Mouse (Mus musculus) CH12.LX (cell line): ENCODE data around the gene Evc2. TPM values are rescaled to one million over a fixed set of nuclear protein-coding genes. Genes with fewer than 3 reads are reported as not detected.
A peak's percentile ranks its signal among the peaks of the same experiment; 100 is the strongest.

Source experiments
- DNase-seq: peaks from one replicate; pipeline ENCODE4 v3.0.0-alpha.2; 2013; ENCODE audit errors: extremely low read depth
- H3K27ac ChIP-seq: 2 replicates; pipeline ENCODE4 v1.5.1; 2012; ENCODE audit warnings: low read depth, mild to moderate bottlenecking, control low read depth, moderate library complexity; ENCODE audit not compliant: insufficient read depth
- H3K27me3 ChIP-seq: replicated peaks from 2 replicates; pipeline ENCODE3; 2012; ENCODE audit warnings: inconsistent platforms
- H3K36me3 ChIP-seq, 2 experiments: replicated peaks in 1 of 2; 2 replicates each; pipeline versions ENCODE3 to v1.6.1; 2012; ENCODE audit warnings: inconsistent platforms in 1 of 2, low read length in 1 of 2, mild to moderate bottlenecking in 1 of 2, mixed read lengths in 1 of 2, moderate library complexity in 1 of 2; ENCODE audit not compliant: control insufficient read depth in 1 of 2, insufficient read depth in 1 of 2
- H3K4me1 ChIP-seq, 2 experiments: 2 replicates each; pipeline ENCODE4 v1.6.1; 2012; ENCODE audit warnings: inconsistent platforms in 1 of 2, moderate library complexity in 1 of 2; ENCODE audit not compliant: insufficient read depth in 2 of 2, control insufficient read depth in 1 of 2
- H3K4me2 ChIP-seq: 2 replicates; pipeline ENCODE4 v1.6.1; 2012; ENCODE audit warnings: low read depth, mild to moderate bottlenecking, control low read depth; ENCODE audit not compliant: poor library complexity, insufficient read depth, severe bottlenecking
- H3K4me3 ChIP-seq, 3 experiments: fragments of 150-350 bp in 1 of 3; sonication (generic) in 1 of 3; replicated peaks in 1 of 3; 2 replicates each; pipeline versions ENCODE3 to v1.5.1; 2011 to 2012; ENCODE audit warnings: low read depth in 2 of 3, low read length in 2 of 3, mild to moderate bottlenecking in 2 of 3, moderate library complexity in 2 of 3, control low read depth in 1 of 3, improper control_type of control experiment in 1 of 3, inconsistent platforms in 1 of 3, mixed read lengths in 1 of 3; ENCODE audit not compliant: poor library complexity in 1 of 3
- H3K79me2 ChIP-seq: replicated peaks from 2 replicates; pipeline ENCODE4 v1.6.1; 2012; ENCODE audit warnings: mild to moderate bottlenecking, moderate library complexity; ENCODE audit not compliant: control insufficient read depth, poor library complexity, insufficient read depth, severe bottlenecking; ENCODE audit errors: extremely low read depth
- H3K9ac ChIP-seq: 2 replicates; pipeline ENCODE4 v1.6.1; 2012; ENCODE audit warnings: low read depth, mild to moderate bottlenecking, control low read depth, moderate library complexity; ENCODE audit not compliant: insufficient read depth
- H3K9me3 ChIP-seq: replicated peaks from 2 replicates; pipeline ENCODE3; 2012; ENCODE audit warnings: low read length, inconsistent platforms, mixed read lengths
- CHD2 ChIP-seq: IDR thresholded peaks from 2 replicates; pipeline ENCODE4 v1.6.1; 2011; ENCODE audit warnings: low read length, improper control_type of control experiment
- CTCF ChIP-seq, 2 experiments: IDR thresholded peaks in 1 of 2; conservative IDR thresholded peaks in 1 of 2; 2 replicates each; pipeline ENCODE4 v1.5.1; 2011 to 2012; ENCODE audit warnings: low read depth in 2 of 2, low read length in 2 of 2, improper control_type of control experiment in 1 of 2, inconsistent platforms in 1 of 2, mild to moderate bottlenecking in 1 of 2, moderate library complexity in 1 of 2
- EP300 ChIP-seq: IDR thresholded peaks from 2 replicates; pipeline ENCODE4 v1.6.1; 2011; ENCODE audit warnings: low read length, improper control_type of control experiment
- ETS1 ChIP-seq: conservative IDR thresholded peaks from 2 replicates; pipeline ENCODE4 v1.6.1; 2012; ENCODE audit warnings: low read depth, mild to moderate bottlenecking, inconsistent platforms, low read length, improper control_type of control experiment, moderate library complexity
- HCFC1 ChIP-seq: IDR thresholded peaks from 2 replicates; pipeline ENCODE4 v1.6.1; 2012; ENCODE audit warnings: low read depth, mild to moderate bottlenecking, inconsistent platforms, low read length, improper control_type of control experiment
- JUN ChIP-seq: IDR thresholded peaks from 2 replicates; pipeline ENCODE4 v1.6.1; 2011; ENCODE audit warnings: low read depth, mild to moderate bottlenecking, low read length, improper control_type of control experiment, moderate library complexity; ENCODE audit not compliant: insufficient read depth
- JUND ChIP-seq: conservative IDR thresholded peaks from 2 replicates; pipeline ENCODE4 v1.6.1; 2011; ENCODE audit warnings: low read depth, low read length, improper control_type of control experiment
- MAX ChIP-seq: IDR thresholded peaks from 2 replicates; pipeline ENCODE4 v1.6.1; 2011; ENCODE audit warnings: low read length, improper control_type of control experiment
- MAZ ChIP-seq: IDR thresholded peaks from 2 replicates; pipeline ENCODE4 v1.6.1; 2012; ENCODE audit warnings: low read depth, mild to moderate bottlenecking, inconsistent platforms, low read length, improper control_type of control experiment, moderate library complexity
- NELFE ChIP-seq: IDR thresholded peaks from 2 replicates; pipeline ENCODE4 v1.6.1; 2011; ENCODE audit warnings: low read depth, low read length, improper control_type of control experiment
- PAX5 ChIP-seq: IDR thresholded peaks from 2 replicates; pipeline ENCODE4 v1.6.1; 2012; ENCODE audit warnings: low read length, inconsistent platforms, mixed read lengths
- POLR2AphosphoS2 ChIP-seq: IDR thresholded peaks from 2 replicates; pipeline ENCODE4 v1.6.1; 2011; ENCODE audit warnings: low read depth, low read length, improper control_type of control experiment
- RCOR1 ChIP-seq: conservative IDR thresholded peaks from 2 replicates; pipeline ENCODE4 v1.6.1; 2012; ENCODE audit warnings: low read depth, mild to moderate bottlenecking, inconsistent platforms, low read length, improper control_type of control experiment
- TBP ChIP-seq: conservative IDR thresholded peaks from 2 replicates; pipeline ENCODE4 v1.6.1; 2011; ENCODE audit warnings: low read depth, low read length, improper control_type of control experiment
- UBTF ChIP-seq: IDR thresholded peaks from 2 replicates; pipeline ENCODE4 v1.6.1; 2012; ENCODE audit warnings: low read depth, mild to moderate bottlenecking, inconsistent platforms, low read length, improper control_type of control experiment, moderate library complexity
- USF2 ChIP-seq: conservative IDR thresholded peaks from 2 replicates; pipeline ENCODE4 v1.6.1; 2011; ENCODE audit warnings: low read depth, low read length, improper control_type of control experiment
- ZKSCAN1 ChIP-seq: IDR thresholded peaks from 2 replicates; pipeline ENCODE4 v1.6.1; 2012; ENCODE audit warnings: low read depth, inconsistent platforms, low read length, improper control_type of control experiment, borderline replicate concordance
- ZMIZ1 ChIP-seq: IDR thresholded peaks from 2 replicates; pipeline ENCODE4 v1.6.1; 2012; ENCODE audit warnings: low read depth, mild to moderate bottlenecking, inconsistent platforms, low read length, improper control_type of control experiment
- dilution Hi-C: fragments of 300-500 bp; cut with MboI; formaldehyde crosslinking; loops from 2 replicates; pipeline ENCODE4 v1.14.3; 2020; ENCODE audit warnings: low sequenced_read_pairs; ENCODE audit not compliant: extremely low pct_unique_long_range_greater_than_20kb, extremely low pct_ligation_motif_present
- in situ Hi-C: fragments of 300-500 bp; cut with MboI; formaldehyde crosslinking; loops from 3 replicates; pipeline ENCODE4 v1.14.3; 2019; ENCODE audit warnings: low sequenced_read_pairs, low pct_ligation_motif_present, low pct_unique_long_range_greater_than_20kb, mixed read lengths
- polyA plus RNA-seq: library from polyadenylated mRNA; unstranded; fragments of >175 nt; gene quantifications from 2 replicates; pipeline ENCODE4 v1.2.1, GENCODE M21; 2012; ENCODE audit warnings: low read depth; ENCODE audit not compliant: insufficient read length
- total RNA-seq, 2 experiments: library from RNA; depleted of rRNA; stranded (reverse); fragments of 300-350 nt in 1 of 2; fragments of >200 nt in 1 of 2; gene quantifications; 2 replicates each; pipeline ENCODE4 v1.2.3; 2012 to 2014

Evc2 gene
- total and polyA plus RNA-seq, 3 experiments = 0.04 TPM; not detected in 2

- Histone ChIP-seq H3K4me3 (no peak overlapping the region), H3K4me1 (peaks cover 9 to 14% of the 10 kb centered on the region in 2 experiments), H3K79me2 (no peaks in the 10 kb centered on the region), H3K27me3 (peaks cover 16% of the 10 kb centered on the region), H3K36me3 (no peaks in the 10 kb centered on the region), H3K9me3 (peaks cover 5% of the 10 kb centered on the region), H3K4me2 (no peak overlapping the region), H3K9ac (no peak overlapping the region), H3K27ac (no peak overlapping the region)
- in situ Hi-C loops (no loop called here), dilution Hi-C loops (no loop called here)
- TF ChIP-seq MAX = peak; percentile 22; the same call in 1 of the 2 replicates
- TF ChIP-seq UBTF = no peak
- TF ChIP-seq CHD2 = no peak
- TF ChIP-seq PAX5 = no peak
- peak; percentile 75 for TF ChIP-seq ETS1
- peak; percentile 47 for TF ChIP-seq JUN
- peak; percentile 78 for TF ChIP-seq EP300
- no peak for TF ChIP-seq POLR2AphosphoS2
- no peak for TF ChIP-seq HCFC1
- TF ChIP-seq ZKSCAN1 = no peak
- no peak for TF ChIP-seq CTCF (conservative IDR thresholded peaks at IDR 0.05 in 1 of 2, IDR thresholded peaks at IDR 0.05 in 1 of 2; ENCODE audit: low read depth in 2 of 2, low read length in 2 of 2)
- no peak for TF ChIP-seq TBP
- 0 out of 2 replicates have a peak, but pooled peaks have one; percentile 14 for TF ChIP-seq JUND
- TF ChIP-seq NELFE = no peak
- TF ChIP-seq MAZ = no peak
- no peak for TF ChIP-seq ZMIZ1
- no peak for TF ChIP-seq USF2
- DNase-seq = peak; percentile 74
Measured at GRCm38 (mm10) chr5:37442767-37443166, 104.5 kb downstream of the Evc2 start.

DNA sequence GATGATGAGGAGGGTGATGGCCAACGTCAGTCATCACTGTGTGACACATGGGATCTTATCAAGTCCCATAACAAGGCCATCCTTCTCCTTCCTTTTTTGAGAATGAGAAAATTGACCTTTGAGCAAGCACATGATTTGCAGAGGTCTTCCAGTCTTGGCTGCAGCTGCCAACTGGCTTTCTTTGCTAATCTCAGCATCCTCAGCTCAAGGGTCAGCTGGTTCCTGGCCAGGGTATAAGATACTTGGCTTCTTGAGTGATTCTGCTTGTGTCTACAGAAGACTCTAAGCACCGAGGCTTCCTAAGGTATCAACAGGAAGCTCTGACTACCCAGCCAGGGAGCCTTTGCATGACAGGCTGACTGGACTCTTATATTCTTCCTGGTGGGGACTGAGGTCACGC, 109.2 kb downstream of the Evc2 start:
- no peaks in the 10 kb centered on the region for H3K79me2 ChIP-seq
- peaks cover 9 to 11% of the 10 kb centered on the region in 2 experiments for H3K4me1 ChIP-seq
- TF ChIP-seq RCOR1 = no peak
- no peak for TF ChIP-seq USF2
- DNase-seq = no peak
- in situ Hi-C loops (no loop called here), dilution Hi-C loops (no loop called here)
- H3K36me3 ChIP-seq = no peaks in the 10 kb centered on the region
- no peak overlapping the region for H3K4me3 ChIP-seq
- peaks cover 34% of the 10 kb centered on the region for H3K27me3 ChIP-seq
- no peak overlapping the region for H3K9ac ChIP-seq
- H3K4me2 ChIP-seq = no peak overlapping the region
- H3K9me3 ChIP-seq = peaks cover 5% of the 10 kb centered on the region
- no peak overlapping the region for H3K27ac ChIP-seq
